Mouse (Mus musculus) retina, postnatal 7 days (tissue): ENCODE data around the gene Fam169b.
A peak's percentile ranks its signal among the peaks of the same experiment; 100 is the strongest.
"Not testable (repeated sequence)": the region's sequence is repeated elsewhere in the genome, so short reads cannot be mapped to it uniquely, and the experiment has no call there.

Experiments used
- DNase-seq: peaks from one replicate; pipeline ENCODE4 v3.0.0-alpha.2; 2012; ENCODE audit warnings: low read depth, low spot score

Fam169b gene

GRCm38 (mm10) chr7:68285851-68286298 is 12.2 kb downstream of the Fam169b start:
- no peak for DNase-seq

GRCm38 (mm10) chr7:68286526-68287481 is 13.2 kb downstream of the Fam169b start:
- DNase-seq, result no peak

- no peak for DNase-seq
These were observed 13.9 kb downstream of the Fam169b start for GRCm38 (mm10) chr7:68287582-68287981.

- not testable (repeated sequence) for DNase-seq
These were observed 14.4 kb downstream of the Fam169b start for GRCm38 (mm10) chr7:68288000-68288399.

- DNase-seq, result no peak
These were observed 15.4 kb downstream of the Fam169b start for GRCm38 (mm10) chr7:68289081-68289480.

- DNase-seq, result no peak
These were observed 18.0 kb downstream of the Fam169b start for GRCm38 (mm10) chr7:68291603-68292002.

GRCm38 (mm10) chr7:68293997-68294789 is 20.6 kb downstream of the Fam169b start:
- DNase-seq, result no peak

- no peak for DNase-seq
These were observed 22.8 kb downstream of the Fam169b start for GRCm38 (mm10) chr7:68296487-68296886.

- no peak for DNase-seq
These were observed 24.9 kb downstream of the Fam169b start for GRCm38 (mm10) chr7:68298381-68299076.

- DNase-seq, result no peak
These were observed 27.5 kb downstream of the Fam169b start for GRCm38 (mm10) chr7:68301160-68301559.

GRCm38 (mm10) chr7:68302586-68303433 is 29.2 kb downstream of the Fam169b start:
- peak; percentile 73 for DNase-seq

GRCm38 (mm10) chr7:68303685-68304084 is 30.0 kb downstream of the Fam169b start:
- DNase-seq, result no peak

GRCm38 (mm10) chr7:68305781-68306575 is 32.3 kb downstream of the Fam169b start:
- no peak for DNase-seq

GRCm38 (mm10) chr7:68306756-68307155 is 33.1 kb downstream of the Fam169b start:
- DNase-seq, result no peak

GRCm38 (mm10) chr7:68311469-68311868 is 37.8 kb downstream of the Fam169b start:
- no peak for DNase-seq

GRCm38 (mm10) chr7:68312395-68312794 is 38.8 kb downstream of the Fam169b start:
- no peak for DNase-seq

GRCm38 (mm10) chr7:68313038-68313782 is 39.6 kb downstream of the Fam169b start:
- no peak for DNase-seq

- DNase-seq, result no peak
These were observed 40.6 kb downstream of the Fam169b start for GRCm38 (mm10) chr7:68314286-68314685.

- no peak for DNase-seq
These were observed 41.4 kb downstream of the Fam169b start for GRCm38 (mm10) chr7:68315068-68315467.
